In the genomic region with DNA sequence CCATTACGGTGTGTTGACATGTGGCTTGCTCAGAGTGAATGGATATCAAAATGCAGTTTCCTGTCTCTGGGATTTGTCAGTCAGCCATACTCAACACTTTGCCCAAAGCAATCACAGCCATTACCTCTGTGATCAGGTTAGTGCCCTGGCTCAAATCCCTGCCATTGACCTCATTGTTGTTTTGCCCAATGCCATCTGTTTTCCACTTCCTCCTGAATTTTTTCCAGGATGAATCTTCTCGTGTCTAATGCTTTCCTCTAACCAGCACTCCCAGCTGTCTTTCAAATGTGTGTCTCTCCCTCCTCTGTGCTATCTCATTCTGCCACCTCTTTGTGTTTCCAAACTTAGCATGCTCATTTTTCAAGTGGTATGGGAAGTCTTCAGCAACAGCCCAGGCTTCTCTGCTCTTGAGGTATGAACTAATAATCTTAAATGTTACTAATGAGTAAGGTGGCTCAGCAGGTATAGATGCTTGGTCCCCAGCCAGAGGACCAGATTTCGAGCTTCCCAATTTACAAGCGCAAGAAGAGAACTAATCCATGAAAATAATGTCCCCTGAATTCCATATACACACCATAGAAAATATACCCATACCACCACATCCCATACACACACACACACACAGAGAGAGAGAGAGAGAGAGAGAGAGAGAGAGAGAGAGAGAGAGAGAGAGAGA, we compare ENCODE assay signal across 18 mouse cellular contexts.
DNase-seq lines count a peak whose midpoint lies in the region; ATAC-seq lines count a peak whose summit lies in the region.
"Had no signal": no experiment of that assay in that cellular context is flagged by ENCODE, and none has a peak within 500 bp of the region (broad histone marks: within the 10 kb centered on the region; RNA-seq: fewer than 3 reads in every experiment).

No protein-coding gene starts in this region.

- no peaks in the 10 kb centered on the region for H3K9me3 ChIP-seq in heart, embryonic 13.5 days
- H3K9me3 ChIP-seq: embryonic facial prominence, embryonic 15.5 days; forebrain, embryonic 10.5 days; hindbrain, embryonic 15.5 days; kidney, embryonic 15.5 days had no signal

- no peak for DNase-seq in heart, adult 9 months (ENCODE audit: low spot score in 2 of 2)
- peak; percentile 81 to 88 for DNase-seq in cerebellum, adult 18-20 months
- peak; percentile 94 for DNase-seq in cerebellum, adult 9-11 months
- DNase-seq in cerebellum, postnatal 36 days, result peak; percentile 67 to 81
- DNase-seq in adrenal gland, adult 18-20 months (ENCODE audit: low spot score in 2 of 2), result no peak
- DNase-seq in embryo, embryonic 9.5 days (ENCODE audit: extremely low spot score), result no peak
- DNase-seq: adrenal gland, postnatal 10 days; gastrocnemius, postnatal 25 days; kidney, adult 2 months had no signal

- no peaks in the 10 kb centered on the region for H3K36me3 ChIP-seq in heart, embryonic 13.5 days
- H3K36me3 ChIP-seq: embryonic facial prominence, embryonic 15.5 days; forebrain, embryonic 10.5 days; hindbrain, embryonic 15.5 days; kidney, embryonic 15.5 days had no signal

- 0 out of 2 replicates have a peak overlapping the region, but pooled peaks have one; percentile 24 for H3K27ac ChIP-seq in heart, embryonic 13.5 days (replicated peaks)
- H3K27ac ChIP-seq: embryonic facial prominence, embryonic 15.5 days; forebrain, embryonic 10.5 days; hindbrain, embryonic 15.5 days; kidney, embryonic 15.5 days had no signal

- ATAC-seq in heart, embryonic 13.5 days (ENCODE audit: extremely low read depth, insufficient number of reproducible peaks, low FRiP score, low TSS enrichment), result no peak
- no peak for ATAC-seq in megakaryocyte-erythroid progenitor cell, adult 5-6 weeks (replicated peaks; ENCODE audit: low FRiP score, low TSS enrichment, poor library complexity, severe bottlenecking)
- ATAC-seq: forebrain, embryonic 14.5 days; intestine, embryonic 16.5 days had no signal

- 45% methylated on average over 4 of the region's 4 CpGs for whole genome bisulfite sequencing in heart, embryonic 13.5 days

- H3K4me2 ChIP-seq in heart, embryonic 13.5 days, result no peak overlapping the region
- H3K4me2 ChIP-seq: embryonic facial prominence, embryonic 15.5 days; hindbrain, embryonic 15.5 days; kidney, embryonic 15.5 days had no signal

- no peaks in the 10 kb centered on the region for H3K27me3 ChIP-seq in heart, embryonic 13.5 days (replicated peaks)
- H3K27me3 ChIP-seq: embryonic facial prominence, embryonic 15.5 days; hindbrain, embryonic 15.5 days; kidney, embryonic 15.5 days had no signal

- peaks cover 9% of the 10 kb centered on the region for H3K4me1 ChIP-seq in heart, embryonic 13.5 days
- H3K4me1 ChIP-seq: embryonic facial prominence, embryonic 15.5 days; forebrain, embryonic 10.5 days; hindbrain, embryonic 15.5 days; kidney, embryonic 15.5 days had no signal

- no peak overlapping the region for H3K4me3 ChIP-seq in heart, embryonic 13.5 days
- H3K4me3 ChIP-seq: embryonic facial prominence, embryonic 15.5 days; erythroblast, embryonic 14.5 days; forebrain, embryonic 10.5 days; hindbrain, embryonic 15.5 days; kidney, embryonic 15.5 days had no signal

- no peak overlapping the region for H3K9ac ChIP-seq in heart, embryonic 13.5 days
- H3K9ac ChIP-seq: embryonic facial prominence, embryonic 15.5 days; hindbrain, embryonic 15.5 days; kidney, embryonic 15.5 days had no signal

Comparison
In these comparisons a context has a peak if more than half of its experiments do, and no peak if none do; other contexts are left out.
1. DNase-seq: peak in cerebellum, adult 18-20 months (2 of 2), cerebellum, adult 9-11 months (single experiment) and cerebellum, postnatal 36 days (2 of 2); none in heart, adult 9 months (0 of 2), adrenal gland, adult 18-20 months (0 of 2) and embryo, embryonic 9.5 days (single experiment).